Mouse (Mus musculus): ENCODE results near the gene Atg16l2.

Atg16l2 gene

DNA sequence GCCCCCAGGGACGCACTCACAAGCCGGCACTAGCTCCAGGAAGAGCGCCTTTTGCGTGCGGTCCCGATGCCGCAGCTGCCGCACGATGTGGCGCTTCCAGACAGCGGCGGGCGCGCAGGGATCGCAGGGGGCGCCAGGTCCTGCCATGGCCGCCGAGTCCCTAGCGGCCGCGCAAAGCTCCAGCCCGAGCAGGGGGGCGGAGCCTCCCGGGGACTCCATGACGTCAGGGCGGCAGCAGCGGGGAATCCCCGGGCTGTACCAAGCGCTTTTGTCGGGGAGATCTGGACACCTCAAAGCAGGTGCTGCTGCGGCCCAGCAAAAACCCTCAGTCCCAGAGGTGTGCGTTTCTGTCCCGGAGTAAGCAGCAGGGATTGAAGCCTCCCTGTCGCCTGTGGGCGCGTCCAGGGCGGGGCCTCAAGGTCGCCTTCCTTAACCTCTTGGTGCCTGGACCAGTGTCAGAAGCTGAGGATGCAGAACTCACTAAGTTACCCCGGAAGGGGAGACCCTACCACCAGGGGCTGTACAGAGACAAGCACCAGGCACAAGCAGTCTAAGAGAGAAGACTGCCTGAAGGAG lies at the start of gene Atg16l2:
TSS of gene Atg16l2 (minus strand) at position 371 of the 576 bp plus-strand sequence.
- DNase-seq: peak; percentile 94

DNA sequence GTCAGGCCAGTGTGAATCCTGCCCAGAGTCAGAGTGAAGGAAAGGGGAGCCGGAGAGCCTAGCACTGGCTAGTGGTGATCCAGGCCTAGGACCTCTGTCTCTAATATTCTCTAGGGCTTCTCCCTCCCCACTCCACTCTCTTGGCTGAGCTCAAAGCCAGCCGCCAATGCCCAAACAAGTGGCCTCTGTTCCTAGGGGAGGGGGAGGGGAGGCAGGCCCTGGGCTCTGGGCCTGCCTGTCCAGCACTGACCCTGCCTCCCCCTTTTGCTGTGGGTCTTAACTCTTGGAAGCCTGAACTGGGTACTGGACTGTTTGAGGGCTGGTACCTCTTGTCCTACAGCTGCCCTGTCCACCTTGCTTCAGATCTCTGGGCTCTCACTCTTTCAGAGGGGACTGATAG lies 47.8 kb upstream of the Atg16l2 start:
- DNase-seq: no peak

DNA sequence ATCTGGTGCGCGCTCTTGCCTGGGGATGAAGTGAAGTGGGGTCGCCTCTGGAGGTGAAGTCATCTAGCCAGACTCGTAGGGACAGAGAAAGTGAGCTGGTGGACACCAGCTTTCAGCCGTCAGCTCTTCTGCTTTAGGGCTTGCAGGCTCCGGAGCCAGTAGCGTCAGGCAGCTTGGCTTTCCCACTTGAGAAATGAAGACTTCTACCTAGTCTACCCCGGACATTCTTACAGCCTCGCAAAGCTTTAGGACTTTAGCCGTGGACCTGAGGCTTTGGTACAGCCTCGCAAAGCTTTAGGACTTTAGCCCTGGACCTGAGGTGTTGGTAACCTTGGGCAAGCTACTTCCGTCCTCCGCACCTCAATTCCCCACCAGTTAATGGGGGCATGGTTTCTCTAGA lies 46.3 kb upstream of the Atg16l2 start:
- peak; percentile 65 for DNase-seq

DNA sequence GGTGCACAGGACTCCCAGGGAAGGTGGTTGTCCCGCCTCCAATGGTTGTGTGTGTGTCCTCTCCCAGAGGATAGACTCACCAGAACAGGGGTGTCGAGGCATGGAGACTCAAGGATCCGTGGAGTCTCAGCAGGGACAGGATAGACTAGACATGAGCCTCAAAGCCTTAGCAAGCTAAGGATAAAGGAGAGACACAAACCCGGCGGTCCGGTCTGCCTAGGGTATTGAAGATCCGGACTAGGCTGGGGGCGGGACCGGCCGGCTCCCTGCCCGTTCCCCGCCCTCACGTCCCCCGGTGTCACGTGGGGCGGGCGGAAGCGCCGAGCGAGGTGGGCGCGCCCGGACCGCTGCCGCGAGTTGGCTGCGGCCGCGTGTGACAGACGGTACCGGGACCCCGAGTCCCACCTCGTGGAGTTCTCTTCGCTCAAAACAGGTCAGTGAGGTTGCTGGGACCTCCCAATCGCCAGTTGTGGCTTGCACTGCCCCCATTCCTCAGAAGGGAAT lies 45.8 kb upstream of the Atg16l2 start, which contains the start of gene Arap1:
TSS of gene Arap1 (plus strand) at position 301 of the 504 bp plus-strand sequence.
- DNase-seq: peak; percentile 60

DNA sequence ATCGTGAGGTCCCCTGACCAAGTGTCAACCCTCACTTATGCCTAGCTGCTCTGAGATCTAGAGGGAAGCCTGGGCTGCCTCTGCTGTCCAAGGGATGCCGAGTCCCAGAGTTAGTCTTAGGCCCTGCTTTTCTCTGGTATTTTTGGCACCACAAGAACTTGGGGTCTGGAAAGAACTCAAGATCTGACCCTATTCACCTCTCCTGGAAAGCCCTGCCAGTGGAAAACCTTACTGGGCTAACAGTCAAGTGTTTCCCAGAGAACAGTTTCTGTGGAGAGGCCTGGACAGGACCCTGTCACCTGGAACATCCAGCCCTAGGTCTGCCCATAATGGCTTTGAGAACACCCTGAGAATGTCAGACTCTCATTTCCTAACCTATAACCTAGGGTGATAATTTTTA lies 44.9 kb upstream of the Atg16l2 start:
- no peak for DNase-seq

DNA sequence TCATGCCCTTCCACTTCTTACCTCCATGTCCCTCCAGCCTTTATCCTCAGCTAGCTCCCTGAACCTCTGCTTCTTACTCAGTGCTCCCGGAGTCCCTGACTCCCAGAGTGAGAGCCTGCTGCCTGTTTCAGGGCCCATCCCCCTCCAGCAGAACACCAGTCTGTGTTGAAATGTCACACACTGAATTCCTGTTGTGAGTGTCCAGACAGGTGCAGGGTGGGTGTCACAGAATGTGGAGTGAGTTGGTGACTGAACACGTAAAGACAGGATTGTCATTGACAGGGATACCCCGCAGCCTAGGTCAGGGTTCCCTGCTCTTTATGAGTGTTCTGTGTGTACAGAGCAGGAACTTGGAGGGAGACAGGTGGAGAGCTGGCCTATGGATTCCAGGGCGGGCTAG lies 42.8 kb upstream of the Atg16l2 start:
- no peak for DNase-seq

DNA sequence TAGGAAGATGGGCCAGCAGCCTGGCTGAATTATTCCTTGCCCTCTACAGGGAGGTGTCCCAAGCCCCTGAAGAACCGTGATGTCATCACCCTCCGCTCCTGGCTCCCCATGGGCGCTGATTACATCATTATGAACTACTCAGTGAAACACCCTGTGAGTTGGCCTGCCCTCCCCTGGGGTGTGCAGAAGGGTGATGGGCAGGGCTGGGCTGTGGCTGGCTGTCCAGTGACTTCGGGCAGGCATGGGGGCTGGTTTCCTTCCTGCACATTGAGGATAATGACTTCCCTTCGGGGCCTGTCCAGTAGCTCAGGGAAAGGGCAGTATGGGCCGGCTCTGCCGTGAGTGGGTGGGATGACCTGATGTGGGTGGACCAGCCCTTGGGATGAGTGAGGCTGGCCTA lies 41.1 kb upstream of the Atg16l2 start:
- no peak for DNase-seq

DNA sequence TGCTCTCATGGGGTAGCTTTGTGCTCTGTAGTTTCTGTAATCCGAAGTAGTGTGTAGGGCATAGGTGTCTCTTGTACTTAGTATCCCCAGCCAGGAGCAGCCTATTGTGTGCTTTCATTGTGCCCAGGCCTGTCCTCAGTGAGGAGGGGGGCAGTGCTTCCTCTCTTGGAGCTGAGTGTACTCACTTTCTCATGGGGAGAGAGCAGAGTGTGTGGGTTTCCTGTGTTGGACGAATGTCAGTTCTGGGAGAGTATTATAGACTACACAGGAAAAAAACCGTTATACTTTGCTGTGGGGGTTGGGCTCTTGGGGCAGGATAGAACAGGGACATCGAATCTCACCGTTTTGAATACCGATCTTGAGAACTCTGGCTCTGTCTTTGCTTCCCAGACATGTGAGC lies 39.4 kb upstream of the Atg16l2 start:
- no peak for DNase-seq

DNA sequence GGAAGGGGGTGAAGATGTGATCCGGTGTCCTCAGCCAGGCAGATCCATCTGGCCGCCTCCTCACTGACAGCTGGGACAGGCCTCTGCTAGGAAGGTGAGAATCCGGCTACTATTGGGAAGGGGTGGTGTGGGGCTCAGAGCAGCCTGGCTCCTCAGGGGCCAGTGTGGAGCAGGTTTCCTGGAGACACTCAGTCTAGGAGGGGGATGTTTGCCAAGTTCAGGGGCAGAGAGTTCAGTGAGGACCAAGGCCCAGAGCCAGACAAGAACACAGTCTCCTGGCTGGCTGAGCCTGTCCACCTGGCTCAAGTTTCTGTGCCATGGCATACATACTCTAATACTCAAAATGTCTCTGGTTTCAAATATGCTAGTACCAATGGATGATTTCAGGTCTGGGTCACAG lies 35.4 kb upstream of the Atg16l2 start:
- no peak for DNase-seq

DNA sequence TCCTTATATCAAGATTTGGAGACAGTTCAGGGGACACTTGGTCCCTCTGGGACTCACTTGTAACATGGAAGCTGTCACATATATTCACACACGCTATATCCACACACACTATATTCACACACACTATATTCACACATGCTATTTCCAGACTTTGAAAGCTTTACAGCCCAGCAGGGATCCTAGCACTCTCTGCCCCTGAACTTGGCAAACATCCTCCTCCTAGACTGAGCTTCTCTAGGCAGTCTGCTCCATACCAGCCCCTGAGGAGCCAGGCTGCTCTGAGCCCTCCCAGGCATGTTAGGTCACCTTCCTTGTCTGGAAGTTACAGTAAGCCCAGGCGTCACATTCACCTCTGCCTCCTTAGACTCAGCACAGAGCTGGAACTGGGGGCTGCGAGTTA lies 34.6 kb upstream of the Atg16l2 start:
- DNase-seq: no peak

DNA sequence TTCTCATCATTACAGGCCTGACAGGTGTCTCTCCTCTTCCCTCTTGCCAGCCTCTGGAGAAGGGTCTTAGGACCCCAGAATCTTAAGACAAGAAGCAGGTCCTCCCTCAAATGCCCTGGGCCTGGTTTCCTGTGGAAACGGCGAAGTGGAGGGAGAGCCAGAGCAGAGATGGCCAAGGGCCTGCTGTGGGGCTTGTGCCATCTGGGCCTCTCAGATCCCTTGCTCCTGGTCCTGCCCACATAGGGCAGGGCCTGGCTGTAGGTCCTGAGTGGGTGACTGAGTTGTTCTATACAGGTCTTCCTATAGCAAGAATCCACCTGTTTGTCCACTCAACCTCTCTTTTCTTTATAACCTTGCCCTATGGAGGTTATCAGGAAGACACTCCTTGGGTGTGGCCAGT lies 33.2 kb upstream of the Atg16l2 start:
- DNase-seq: no peak

DNA sequence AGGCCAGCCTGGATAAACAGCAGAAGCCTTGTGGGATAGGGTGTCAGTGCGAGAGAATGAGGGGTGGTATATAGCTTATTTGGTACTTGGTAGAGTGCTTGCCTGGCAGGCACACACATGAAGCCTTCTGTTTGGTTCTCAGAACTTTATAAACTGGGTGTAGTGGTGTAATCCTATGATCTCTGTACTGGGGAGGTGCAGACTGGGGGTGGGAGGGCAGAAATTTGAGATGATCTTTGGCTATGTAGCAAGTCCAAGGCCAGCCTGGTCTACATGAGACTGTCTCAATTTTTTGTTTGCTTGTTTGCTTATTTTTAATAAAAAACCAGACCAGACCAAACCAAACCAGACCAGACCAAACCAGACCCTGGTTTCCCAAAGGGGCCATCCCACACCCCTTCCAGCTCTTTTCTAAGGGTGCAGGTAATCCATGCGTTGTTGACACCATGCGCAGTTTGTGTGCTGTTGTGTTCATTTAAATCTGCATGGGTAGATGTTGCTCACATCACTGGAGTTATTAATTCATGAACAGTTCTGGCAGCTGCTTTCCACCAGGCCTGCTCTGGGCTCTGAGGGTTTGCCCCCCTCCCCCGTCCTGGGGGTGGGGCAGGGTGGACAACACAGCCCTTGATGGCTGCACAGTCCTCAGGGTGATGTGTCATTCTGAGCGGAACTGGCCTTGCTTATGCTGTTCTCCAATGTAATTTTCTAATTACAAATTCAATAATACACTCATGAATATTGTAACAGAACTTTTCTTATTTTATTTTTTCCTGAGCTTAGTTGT lies 30.2 kb upstream of the Atg16l2 start:
- DNase-seq: no peak

DNA sequence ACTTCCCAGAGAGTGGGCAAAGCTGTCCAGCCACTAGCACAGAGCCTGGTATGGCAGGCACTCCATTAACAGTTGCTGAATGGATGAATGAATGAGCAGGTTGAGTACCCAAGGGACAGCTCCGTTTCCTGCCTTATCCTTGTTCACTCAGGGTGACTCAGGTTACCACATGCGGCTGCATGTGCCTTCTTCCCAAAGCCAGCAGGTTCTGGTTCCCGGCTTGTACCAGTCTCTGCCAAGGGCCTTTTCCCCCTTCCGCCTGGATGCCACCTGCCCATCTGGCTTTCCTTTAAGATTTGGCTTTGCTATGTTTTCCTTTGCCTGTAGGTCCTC lies 28.8 kb upstream of the Atg16l2 start:
- no peak for DNase-seq

DNA sequence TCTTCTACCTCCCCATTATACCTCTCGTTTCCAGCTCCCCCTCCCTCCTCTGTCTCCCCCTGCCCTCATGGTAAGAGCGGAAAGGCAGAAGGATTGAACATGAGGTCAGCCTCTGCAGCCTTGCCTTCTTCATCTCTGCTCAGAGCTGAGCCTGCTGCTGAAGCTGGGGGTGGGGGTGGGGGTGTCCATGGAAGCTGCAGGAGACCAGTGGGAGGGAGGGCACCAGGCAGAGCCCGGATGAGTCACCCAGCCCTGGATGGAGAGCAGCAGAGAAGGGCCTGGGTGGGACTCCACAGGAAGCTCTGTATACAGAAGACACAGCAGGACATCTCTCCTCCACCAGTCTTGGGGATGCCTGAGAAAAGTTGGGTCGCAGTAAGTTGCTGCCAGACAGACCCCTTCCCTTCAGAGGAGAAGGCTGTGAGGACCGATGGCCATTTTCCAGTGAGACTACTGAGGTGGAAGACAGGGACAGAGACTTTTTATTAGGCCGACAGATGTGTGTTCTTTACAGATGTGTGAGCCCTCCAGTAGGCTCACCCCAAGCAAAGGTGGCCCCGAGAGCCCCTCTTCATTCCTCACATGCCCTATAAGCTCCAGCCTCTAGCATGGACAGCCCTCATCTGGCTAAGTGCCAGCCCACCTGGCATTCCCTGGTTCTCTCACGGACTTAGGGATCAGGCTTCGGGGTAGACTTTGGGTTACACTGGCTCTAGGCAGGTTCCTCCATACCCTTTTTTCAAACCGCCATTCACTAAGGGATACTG lies 28.2 kb upstream of the Atg16l2 start:
- no peak for DNase-seq

DNA sequence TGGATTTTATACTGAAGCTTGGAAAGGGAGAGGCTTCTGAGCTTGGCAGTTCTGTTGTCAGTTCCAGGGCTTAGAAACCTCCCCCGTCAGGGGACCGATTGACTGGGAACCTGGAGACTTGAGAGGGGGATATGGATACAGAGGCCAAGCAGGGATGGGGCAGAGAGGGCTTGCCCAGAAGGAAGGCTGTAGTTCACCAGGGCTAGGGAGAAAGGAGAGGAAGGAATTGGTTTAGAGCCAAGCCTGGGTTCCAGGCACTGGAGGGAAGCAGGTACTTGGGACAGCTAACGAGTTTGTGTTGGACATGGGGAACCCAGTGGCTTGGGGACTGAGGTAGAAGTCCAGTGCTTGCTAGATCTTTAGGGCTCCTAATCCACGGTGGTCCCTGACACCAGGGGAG lies 27.6 kb upstream of the Atg16l2 start:
- no peak for DNase-seq

DNA sequence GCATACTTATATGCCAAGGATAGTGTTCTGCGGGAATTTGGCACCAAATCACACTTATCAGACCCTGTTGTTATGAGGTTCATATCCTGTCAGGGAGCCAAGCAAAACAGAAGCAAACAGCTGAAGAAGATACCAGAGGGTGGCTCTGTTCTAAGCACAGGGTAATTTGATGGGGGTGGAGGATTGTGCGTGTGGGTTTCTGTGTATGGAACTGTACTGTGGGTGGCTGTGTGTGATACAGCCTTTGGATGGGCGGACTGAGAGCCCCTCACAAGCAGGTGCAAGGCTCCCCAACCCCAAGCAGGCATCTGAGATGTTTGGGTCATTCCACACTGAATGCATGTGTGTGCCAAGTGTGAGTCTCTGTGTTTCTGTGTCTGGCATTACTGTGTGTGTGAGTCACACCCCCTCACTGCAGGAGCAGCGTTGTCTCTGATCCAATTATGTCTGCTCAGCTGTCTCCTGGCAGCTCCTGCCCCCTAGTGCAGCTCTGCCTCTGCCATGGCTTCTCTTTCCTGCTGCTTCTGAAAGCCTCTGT lies 26.6 kb upstream of the Atg16l2 start:
- no peak for DNase-seq

DNA sequence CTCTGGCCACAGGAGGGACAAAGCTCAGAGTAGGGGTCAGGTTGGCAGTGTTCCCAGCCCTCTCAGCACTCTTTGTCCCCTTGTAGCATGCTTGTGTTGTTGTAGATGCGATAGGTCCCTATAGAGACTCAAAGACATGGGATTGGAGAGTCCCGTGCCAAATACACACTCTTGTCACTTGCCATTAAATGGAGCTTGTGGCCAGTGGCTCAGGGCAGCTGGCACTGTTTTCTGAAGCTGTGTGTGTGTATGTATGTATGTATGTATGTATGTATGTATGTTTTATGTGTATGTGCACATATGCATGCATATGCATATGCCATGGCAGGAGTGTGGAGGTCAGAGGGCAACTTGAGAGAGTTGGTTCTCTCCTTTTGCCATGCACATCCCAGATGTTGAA lies 25.7 kb upstream of the Atg16l2 start:
- no peak for DNase-seq

DNA sequence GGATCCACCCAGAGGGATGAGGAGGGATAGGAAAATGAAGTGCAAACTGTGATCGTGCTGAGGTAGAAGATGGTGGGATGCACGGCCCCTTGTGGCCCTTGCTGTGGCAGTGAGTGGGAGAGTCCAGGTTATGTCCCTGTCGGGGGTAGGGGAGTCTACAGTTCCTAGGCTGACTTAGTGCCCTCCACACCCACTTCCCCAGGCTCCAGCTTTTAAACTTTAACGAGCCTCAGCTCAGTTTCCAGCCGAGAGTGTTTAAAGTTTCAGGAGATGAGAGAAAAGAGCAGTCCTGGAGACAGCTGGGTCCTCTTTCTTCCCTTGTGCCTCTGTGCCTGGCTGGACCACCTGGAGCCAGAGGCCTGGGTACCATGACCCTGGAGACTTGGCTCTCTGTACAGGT lies 25.2 kb upstream of the Atg16l2 start:
- peak; percentile 57 for DNase-seq

DNA sequence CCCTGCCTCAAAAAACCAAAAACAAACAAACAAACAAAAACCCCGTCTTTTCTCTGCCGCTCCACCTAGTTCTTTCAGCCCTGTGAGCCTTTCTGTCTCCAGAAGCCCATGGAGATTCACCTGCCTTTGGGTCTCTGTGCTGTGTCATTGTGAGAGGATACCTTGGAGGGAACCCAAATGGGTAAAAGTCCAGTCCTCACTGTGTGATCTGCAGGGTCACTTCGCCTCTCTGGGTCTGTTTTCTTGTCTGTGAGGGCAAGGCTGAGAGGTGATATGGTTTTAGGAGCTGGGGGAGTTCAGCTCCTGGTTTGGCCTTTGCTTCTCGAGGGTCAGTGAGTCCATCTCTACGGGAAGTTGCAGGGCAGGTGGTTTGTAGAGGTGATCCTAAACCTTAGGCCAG lies 24.0 kb upstream of the Atg16l2 start:
- peak; percentile 89 for DNase-seq

DNA sequence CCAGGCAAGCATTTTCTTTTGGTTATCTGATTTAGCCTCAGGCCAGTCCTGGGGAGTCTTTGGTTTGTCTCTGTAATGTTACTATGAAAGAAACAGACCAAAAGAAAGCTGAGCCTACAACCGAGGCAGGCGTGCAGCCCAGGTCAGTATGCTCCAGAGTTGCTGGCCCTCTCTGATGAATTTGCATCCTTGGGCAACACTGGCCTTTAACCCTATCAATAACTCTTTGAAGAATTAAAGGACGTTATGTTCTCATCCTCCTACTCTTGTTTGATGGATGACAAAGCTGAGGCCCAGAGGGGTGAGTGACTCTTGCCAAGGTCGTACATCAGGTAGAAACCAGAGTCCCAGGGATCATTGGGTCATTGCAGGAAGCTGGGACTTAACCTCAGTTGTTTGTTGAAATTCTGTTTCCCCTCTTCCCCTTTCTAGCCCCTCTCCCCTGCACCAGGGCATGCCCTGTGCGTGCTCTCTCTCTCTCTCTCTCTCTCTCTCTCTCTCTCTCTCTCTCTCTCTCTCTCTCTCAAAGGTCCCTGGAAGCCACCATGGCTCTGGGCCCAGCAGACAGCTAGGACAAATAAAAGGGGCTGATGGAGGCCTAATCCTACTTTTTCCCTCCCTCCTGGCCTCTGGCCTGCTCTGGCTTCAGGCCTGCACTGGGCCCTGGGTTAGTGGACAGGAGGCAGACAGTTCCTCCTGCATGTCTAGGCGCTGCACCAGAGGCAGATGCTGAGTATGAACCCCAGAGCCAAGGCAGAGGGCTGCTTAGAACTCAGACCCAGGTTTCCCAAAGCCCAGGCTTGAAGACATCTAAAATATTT lies 22.3 kb upstream of the Atg16l2 start:
- DNase-seq: no peak

DNA sequence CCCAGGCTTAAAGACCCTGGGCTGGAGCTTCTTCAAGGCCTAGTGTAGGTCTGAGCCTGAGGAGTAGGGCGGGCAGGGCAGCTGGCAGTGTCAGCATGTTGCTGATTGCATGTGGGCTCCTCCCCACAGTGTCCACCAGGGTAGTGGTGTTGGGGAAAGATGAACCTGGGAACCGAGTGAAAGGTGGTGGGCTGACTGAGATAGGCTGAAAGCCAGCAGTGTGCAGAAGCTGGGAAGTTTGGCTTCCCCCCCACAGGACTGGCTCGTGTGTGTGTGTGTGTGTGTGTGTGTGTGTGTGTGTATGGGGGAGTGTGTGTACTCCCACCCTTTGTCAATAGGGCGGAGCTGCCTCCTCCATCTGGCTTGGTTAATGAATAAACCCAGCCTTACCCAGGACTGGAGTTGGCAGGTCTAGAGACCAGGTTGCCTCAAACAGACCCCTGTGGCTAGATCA lies 21.1 kb upstream of the Atg16l2 start:
- peak; percentile 79 for DNase-seq

DNA sequence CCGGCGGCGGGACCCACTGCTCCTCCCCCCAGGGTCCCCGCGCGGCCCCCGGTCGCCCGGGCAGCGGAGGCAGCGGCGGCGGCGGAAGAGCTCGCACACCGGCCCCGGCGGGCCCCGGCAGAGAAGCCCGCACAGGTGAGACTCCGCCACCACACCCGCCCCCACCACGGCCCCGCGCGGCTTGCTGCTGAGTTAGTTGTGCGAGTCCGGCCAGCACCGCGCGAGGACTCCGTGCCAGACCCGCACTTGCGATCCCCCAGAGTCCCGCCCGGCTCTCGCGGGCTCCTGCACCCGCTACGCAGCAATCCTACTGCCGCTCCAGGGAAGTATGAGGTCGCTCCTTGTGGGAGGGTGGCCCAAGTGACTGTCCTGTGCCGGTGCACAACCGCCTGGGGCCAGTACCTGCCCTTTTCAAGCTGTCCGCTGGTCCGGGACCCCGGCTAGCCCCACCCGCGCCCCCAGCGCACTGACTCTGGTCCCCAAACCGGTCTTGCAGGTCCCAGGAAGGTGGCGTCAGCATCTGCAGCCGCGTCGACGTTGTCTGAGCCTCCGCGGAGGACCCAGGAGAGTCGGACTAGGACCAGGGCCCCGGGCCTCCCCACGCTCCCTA lies 19.3 kb upstream of the Atg16l2 start:
- peak; percentile 58 for DNase-seq
